Mouse (Mus musculus) cerebellum, adult 2 months (tissue): Measurements from ENCODE around the gene Rere.

Experiments
- CTCF ChIP-seq: fragments of 200-500 bp; IDR thresholded peaks from 2 replicates; pipeline ENCODE4 v1.5.1; 2011; ENCODE audit warnings: low read depth, mild to moderate bottlenecking, control low read depth, low read length, moderate library complexity, borderline replicate concordance; ENCODE audit not compliant: insufficient read depth
- POLR2A ChIP-seq: fragments of 200-500 bp; IDR thresholded peaks from 2 replicates; pipeline ENCODE4 v1.6.1; 2011; ENCODE audit warnings: low read length, control low read depth, borderline replicate concordance; ENCODE audit not compliant: insufficient read depth

DNA sequence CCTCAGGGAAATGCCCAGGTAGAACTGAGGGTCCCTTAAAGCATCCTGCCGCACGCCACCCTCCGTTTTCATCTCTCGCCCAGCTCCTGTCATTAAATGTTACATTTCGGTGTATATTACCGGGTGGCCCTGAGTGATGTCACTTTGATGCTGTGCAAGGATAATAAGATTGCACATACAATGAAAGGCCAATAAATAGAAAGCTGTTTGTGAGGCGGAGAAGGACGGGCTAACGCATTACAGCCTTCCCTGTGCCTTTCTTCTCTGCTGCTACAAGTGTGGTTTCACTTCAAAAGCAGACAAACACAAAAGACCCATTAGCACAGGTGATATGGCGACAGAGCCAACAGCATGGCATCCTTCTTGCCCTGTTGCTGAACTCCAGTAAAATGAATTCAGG lies 320.0 kb downstream of the Rere start:
- no peak for TF ChIP-seq POLR2A
- no peak for TF ChIP-seq CTCF
